Mouse (Mus musculus): ENCODE data around the gene Sox18.

Sox18 gene

GRCm38 (mm10) chr2:181680716-181681117, 9.3 kb upstream of the Sox18 start:
- DNase-seq (ENCODE audit: low spot score in 2 of 2), result no peak

- DNase-seq (ENCODE audit: low spot score in 2 of 2), result peak; percentile 70 to 73
Observed at GRCm38 (mm10) chr2:181679951-181680715, 8.7 kb upstream of the Sox18 start, which contains the start of gene Tcea2. Gene Tcea2, plus strand, starts transcription at chr2:181680310.

DNA sequence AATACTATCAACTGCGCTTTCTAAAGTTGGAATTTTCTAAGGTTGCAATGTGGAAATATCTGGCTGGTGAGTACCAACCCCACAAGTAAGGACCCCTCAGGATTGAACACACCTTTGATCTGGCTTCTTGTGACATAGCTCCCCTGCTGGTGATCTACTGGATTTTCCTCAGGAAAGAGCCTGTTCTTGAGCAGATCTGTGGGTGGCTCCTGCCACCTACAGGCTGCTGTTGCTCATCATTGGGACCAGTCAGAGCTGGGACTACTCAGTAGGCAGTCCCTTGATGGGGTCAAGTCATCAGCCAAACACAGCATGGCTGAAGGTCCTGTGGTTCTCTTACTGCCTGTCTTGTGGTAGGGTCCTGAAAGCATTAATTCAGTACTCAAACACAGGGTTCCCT, 7.3 kb upstream of the Sox18 start:
- peak; percentile 78 to 81 for DNase-seq (ENCODE audit: low spot score in 2 of 2)

- no peak for DNase-seq (ENCODE audit: low spot score in 2 of 2)
Observed at GRCm38 (mm10) chr2:181677755-181678098, 6.3 kb upstream of the Sox18 start.

- DNase-seq (ENCODE audit: low spot score in 2 of 2), result no peak
Observed at GRCm38 (mm10) chr2:181677096-181677754, 5.8 kb upstream of the Sox18 start.

GRCm38 (mm10) chr2:181676424-181676823, 5.0 kb upstream of the Sox18 start:
- DNase-seq (ENCODE audit: low spot score in 2 of 2), result no peak

DNA sequence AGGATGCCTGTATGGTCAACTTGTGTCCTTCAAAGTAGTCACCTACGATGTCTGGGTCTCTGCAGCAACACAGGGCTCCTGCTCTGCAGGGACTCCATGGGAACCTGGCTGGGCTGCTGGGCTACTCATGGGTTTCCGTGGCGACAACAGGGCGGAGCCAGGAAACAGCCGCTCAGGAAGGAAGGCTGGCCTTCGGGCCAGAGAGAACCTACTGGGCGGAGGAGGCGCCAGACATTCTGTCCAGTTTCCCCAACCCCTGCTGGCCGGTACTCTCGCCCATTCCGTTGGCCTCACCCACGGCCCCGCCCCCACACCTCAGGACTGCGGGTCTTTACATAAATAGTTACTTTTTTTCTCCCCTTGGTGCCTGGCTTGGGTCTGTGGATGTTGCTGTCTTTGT, 4.0 kb upstream of the Sox18 start:
- DNase-seq (ENCODE audit: low spot score in 2 of 2), result peak in 1 of 2 experiments; percentile 30

- DNase-seq (ENCODE audit: low spot score in 2 of 2), result no peak
Observed at GRCm38 (mm10) chr2:181674934-181675333, 3.5 kb upstream of the Sox18 start.

GRCm38 (mm10) chr2:181673501-181673900, 2.1 kb upstream of the Sox18 start:
- DNase-seq (ENCODE audit: low spot score in 2 of 2), result no peak

- no peak for DNase-seq (ENCODE audit: low spot score in 2 of 2)
Observed at GRCm38 (mm10) chr2:181671984-181672383, 544 bp upstream of the Sox18 start.

DNA sequence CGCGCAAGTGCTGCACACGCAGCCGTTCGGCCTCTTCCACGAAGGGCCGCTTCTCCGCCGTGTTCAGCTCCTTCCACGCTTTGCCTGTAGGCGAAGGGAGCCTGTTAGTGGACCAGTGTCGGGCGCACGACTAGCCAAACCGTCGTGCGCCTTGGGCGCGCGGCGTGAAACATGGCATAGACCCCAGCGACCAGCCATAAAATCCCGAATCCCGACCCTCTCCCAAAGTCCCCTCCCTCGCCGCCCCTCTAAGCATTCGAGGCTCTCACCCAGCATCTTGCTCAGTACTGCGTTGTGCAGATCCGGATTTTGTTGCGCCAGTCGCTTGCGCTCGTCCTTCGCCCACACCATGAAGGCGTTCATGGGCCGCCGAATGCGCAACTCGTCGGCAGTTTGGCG, 528 bp downstream of the Sox18 start:
- no peak for DNase-seq (ENCODE audit: low spot score in 2 of 2)

DNA sequence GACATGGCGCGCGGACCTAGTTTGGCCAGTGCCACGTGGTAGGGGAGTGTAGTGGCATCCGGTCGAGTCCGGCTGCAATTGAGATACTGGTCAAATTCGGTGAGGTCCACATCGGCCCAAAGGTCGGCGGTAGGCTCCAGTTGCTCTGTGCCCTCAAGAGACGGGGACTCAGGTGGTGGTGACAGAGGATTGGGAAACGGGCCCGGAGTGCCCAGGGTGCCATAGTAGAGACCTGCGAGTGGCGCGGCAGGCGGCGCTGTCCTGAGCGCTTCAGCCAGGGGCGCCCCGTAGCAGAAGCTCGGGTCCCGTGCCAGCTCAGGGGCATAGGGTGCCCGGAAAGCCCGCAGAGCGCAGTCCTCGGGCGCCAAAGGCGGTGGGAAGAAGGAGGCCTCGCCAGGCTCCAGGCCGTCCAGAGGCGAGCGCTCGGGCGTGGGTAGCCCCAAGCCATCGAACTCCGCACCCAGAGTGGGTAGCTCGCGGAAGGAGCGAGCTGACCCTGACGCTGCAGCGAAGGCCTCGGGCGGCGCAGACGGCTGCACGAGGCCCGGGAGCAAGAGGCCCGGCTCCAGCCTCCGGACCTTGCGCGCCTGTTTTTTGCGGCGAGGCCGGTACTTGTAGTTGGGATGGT, 1.0 kb downstream of the Sox18 start:
- DNase-seq (ENCODE audit: low spot score in 2 of 2), result no peak

GRCm38 (mm10) chr2:181663298-181663630, 8.2 kb downstream of the Sox18 start:
- no peak for DNase-seq (ENCODE audit: low spot score in 2 of 2)

GRCm38 (mm10) chr2:181662620-181663297, 8.7 kb downstream of the Sox18 start:
- no peak for DNase-seq (ENCODE audit: low spot score in 2 of 2)

DNA sequence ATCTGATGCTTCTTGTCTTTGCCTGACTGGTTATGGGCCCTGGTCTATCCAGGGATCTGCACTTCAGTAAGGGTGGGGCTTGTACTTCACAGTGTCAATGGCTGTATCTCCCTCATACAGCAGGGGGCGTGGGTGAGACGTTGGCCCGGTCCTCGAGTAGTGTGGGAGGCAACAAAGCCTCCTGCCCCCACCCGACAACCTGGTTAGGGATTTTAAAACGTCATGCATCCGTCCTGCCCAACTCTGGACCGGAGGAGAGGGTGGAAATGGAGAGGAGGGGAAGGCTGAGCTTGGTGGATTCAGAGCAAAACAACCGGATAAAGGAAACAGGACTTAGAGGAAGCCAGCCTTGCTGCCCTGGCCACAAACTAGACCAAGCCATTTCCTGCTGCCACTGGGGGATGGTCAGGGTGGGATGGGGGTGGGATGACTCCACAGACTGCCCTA, 11.8 kb downstream of the Sox18 start:
- peak; percentile 65 to 73 for DNase-seq (ENCODE audit: low spot score in 2 of 2)

DNA sequence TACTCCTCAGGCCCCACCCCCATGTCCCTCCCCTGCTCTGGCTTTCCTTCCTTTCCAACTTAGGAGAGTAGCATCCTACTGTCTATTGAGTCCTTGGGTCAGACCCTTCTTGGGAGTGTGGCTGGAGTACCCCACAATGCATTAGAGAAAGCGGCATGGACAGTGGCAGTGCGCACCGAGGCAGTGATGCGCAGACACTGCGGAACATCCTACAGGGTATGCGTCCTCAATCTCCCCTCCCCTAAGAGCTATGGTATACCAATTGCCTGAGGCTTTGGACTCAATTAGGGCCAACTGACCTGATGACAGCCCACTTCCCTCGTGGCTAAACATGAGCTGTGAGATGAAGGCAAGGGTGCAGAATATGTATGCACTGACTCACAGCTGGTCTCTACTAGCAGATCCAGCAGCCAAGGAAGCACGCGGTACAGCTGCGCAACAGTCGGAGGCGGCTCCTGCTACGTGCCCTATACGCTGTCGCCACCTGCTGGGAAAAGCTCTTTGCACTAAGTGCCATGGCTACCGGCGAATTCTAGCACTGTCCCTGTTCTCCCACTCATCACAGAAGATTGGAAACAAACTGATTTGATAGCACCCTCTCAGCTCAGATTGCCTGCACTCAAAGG, 12.4 kb downstream of the Sox18 start:
- DNase-seq (ENCODE audit: low spot score in 2 of 2), result no peak

DNA sequence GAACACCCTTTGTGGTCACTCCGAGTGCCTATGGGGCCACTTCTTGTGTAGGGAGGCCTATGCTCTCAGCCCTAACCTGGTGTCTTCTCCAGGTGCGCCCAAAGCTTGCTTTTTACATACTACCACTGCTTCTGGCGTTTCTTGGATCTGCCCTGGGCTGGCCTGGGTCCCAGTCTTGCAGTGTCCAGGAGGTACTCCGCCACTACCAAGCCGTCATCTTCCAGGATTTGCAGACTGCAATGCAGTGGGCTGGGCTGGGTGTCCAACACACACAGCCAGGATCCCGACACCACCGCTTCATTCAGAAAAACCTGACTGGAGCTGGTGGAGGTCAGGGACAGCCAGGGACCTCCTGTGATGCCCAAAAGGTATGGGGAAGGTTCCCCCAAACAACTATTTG, 12.9 kb downstream of the Sox18 start:
- no peak for DNase-seq (ENCODE audit: low spot score in 2 of 2)

DNA sequence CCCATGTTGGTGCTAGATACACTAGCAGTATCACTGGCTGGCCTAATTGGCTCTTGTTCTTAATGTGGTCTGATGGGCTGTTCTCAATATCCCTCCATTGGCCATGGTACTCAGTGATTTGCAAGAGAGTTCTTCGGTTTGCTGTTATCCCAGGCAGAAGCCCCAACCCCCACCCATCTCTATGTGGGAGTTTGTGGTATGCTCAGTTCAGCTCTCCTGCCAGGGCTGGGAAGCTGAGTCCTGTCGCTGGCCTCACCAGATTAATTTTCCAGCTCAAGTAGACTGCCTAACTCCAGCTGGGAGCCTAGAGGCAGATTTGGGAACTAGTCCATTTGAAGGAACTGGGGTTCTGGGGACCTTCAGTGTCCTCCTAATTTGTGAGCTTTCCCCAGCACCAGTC, 14.0 kb downstream of the Sox18 start:
- DNase-seq (ENCODE audit: low spot score in 2 of 2), result no peak

DNA sequence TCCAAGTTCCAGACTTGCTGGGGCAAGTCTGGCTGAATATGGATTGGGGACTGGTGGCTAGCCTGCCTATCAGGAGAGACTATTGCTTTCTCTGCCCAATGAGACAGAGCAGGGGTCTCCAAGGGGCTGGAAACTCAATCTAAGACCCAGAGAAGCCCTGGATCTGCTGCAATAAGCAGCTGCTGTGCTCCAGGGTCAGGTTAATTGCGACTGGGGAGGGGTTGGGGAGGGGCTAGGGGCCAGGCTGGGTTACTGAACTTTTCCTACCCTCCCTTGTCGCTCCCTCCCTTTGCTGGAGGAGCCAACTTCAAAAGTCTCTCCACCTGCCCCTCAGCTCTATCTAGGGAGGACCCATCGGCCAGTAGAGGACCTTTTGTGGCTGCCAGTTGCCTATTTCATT, 14.7 kb downstream of the Sox18 start, which contains the start of gene Gm29797:
Gene Gm29797, plus strand, starts transcription at position 301 of the 400 bp plus-strand sequence.
- no peak for DNase-seq (ENCODE audit: low spot score in 2 of 2)

DNA sequence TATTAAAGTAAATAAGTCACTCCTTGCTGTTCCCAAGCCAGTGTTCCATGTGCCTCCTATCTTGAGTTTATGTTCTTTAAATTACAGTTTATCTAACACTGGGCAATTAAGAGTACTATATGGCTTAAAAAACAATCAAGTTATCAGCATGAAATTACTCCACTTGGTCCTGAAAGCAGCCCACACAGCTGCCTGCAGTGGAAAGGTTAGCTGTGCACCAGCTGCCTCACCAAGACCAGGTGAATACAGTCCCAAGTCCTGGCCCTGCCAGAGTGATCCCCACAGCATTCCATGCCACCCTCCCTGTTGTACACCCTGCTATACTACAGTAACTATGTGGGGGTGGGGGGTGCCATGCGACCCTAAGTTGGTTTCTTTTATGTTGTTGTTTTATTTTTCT, 17.9 kb downstream of the Sox18 start:
- DNase-seq (ENCODE audit: low spot score in 2 of 2), result no peak

- DNase-seq (ENCODE audit: low spot score in 2 of 2), result no peak
Observed at GRCm38 (mm10) chr2:181653065-181653464, 18.4 kb downstream of the Sox18 start.

DNA sequence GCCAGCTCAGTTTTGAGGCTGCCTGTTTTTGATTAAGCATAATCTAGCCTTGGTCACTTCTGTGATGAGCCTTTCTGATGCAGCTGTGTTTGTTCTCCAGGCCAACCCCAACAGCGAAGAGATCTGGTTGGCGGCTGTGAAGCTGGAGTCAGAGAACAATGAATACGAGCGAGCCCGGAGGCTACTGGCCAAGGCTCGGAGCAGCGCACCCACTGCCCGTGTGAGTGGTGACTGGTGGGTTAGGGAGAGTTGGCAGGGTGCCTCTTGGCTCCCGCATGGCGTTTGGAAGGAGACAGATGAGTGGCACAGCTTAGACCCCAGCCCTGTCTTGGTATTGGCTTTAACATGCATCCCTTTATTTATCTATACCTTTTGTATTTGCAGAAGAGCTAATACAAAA, 22.5 kb downstream of the Sox18 start:
- DNase-seq (ENCODE audit: low spot score in 2 of 2), result no peak
